Mouse (Mus musculus) erythroblast, embryonic 14.5 days (primary cell): ENCODE data around the gene Nckap5.

Experiments used
- GATA1 ChIP-seq: IDR thresholded peaks from 2 replicates; pipeline ENCODE4 v1.6.1; 2012; ENCODE audit warnings: low read length, inconsistent platforms, mixed read lengths
- TAL1 ChIP-seq: IDR thresholded peaks from 3 replicates; pipeline ENCODE4 v1.6.1; 2012; ENCODE audit warnings: low read length, inconsistent platforms, mixed read lengths

GRCm38 (mm10) chr1:126617464-126618041, 213.0 kb downstream of the Nckap5 start:
- no peak for TF ChIP-seq TAL1
- TF ChIP-seq GATA1, result no peak
